In genomic region chr11:63135622-63136021, GRCm38 (mm10) we compare ENCODE assay signal across 8 mouse cellular contexts. TPM values are rescaled to one million over a fixed set of nuclear protein-coding genes. Genes with fewer than 3 reads are reported as not detected.
DNase-seq lines count a peak whose midpoint lies in the region; ATAC-seq and TF ChIP-seq lines count a peak whose summit lies in the region.

No protein-coding gene starts in this region.

- TF ChIP-seq POLR2A in kidney, adult 2 months (IDR thresholded peaks at IDR 0.05; ENCODE audit: low read depth, low read length): no peak

- H3K4me3 ChIP-seq in kidney, adult 2 months (ENCODE audit: insufficient read depth, low read depth, low read length): no peak overlapping the region
- H3K4me3 ChIP-seq in limb, embryonic 11.5 days (ENCODE audit: low read depth, low read length): no peak overlapping the region
- H3K4me3 ChIP-seq in midbrain, embryonic 15.5 days: no peak overlapping the region

- no peaks in the 10 kb centered on the region for H3K9me3 ChIP-seq in limb, embryonic 11.5 days (ENCODE audit: control insufficient read depth, low read length)
- no peaks in the 10 kb centered on the region for H3K9me3 ChIP-seq in midbrain, embryonic 15.5 days

- peak overlapping the region; percentile 59 for H3K27ac ChIP-seq in kidney, adult 2 months (ENCODE audit: insufficient read depth, low read depth, low read length)
- H3K27ac ChIP-seq in limb, embryonic 11.5 days (replicated peaks; ENCODE audit: low read depth, low read length): no peak overlapping the region; the same call in 1 of the 2 replicates
- H3K27ac ChIP-seq in midbrain, embryonic 15.5 days: no peak overlapping the region

- no peak overlapping the region for H3K4me2 ChIP-seq in limb, embryonic 11.5 days (ENCODE audit: low read depth, severe bottlenecking)
- H3K4me2 ChIP-seq in midbrain, embryonic 15.5 days: no peak overlapping the region

- peaks cover 4% of the 10 kb centered on the region; the same call in 1 of the 2 replicates for H3K4me1 ChIP-seq in kidney, adult 2 months (ENCODE audit: control insufficient read depth, insufficient read depth, low read length)
- H3K4me1 ChIP-seq in limb, embryonic 11.5 days (ENCODE audit: control insufficient read depth, insufficient read depth, low read length): peaks cover 26% of the 10 kb centered on the region
- peaks cover 27% of the 10 kb centered on the region for H3K4me1 ChIP-seq in midbrain, embryonic 15.5 days

- under 1% methylated on average over 8 of the region's 8 CpGs for WGBS in kidney, adult 2 months
- WGBS in limb, embryonic 11.5 days: 8% methylated on average over 8 of the region's 8 CpGs
- WGBS in midbrain, embryonic 15.5 days: 2% methylated on average over 8 of the region's 8 CpGs

- H3K27me3 ChIP-seq in kidney, adult 2 months (replicated peaks; ENCODE audit: control insufficient read depth, insufficient read depth, low read length): no peaks in the 10 kb centered on the region
- H3K27me3 ChIP-seq in limb, embryonic 11.5 days (ENCODE audit: control insufficient read depth, insufficient read depth, low read length): peaks cover 14% of the 10 kb centered on the region
- H3K27me3 ChIP-seq in midbrain, embryonic 15.5 days (replicated peaks): peaks cover 46% of the 10 kb centered on the region

- peak; percentile 98 for TF ChIP-seq CTCF in kidney, adult 2 months (conservative IDR thresholded peaks at IDR 0.05; ENCODE audit: insufficient read depth, insufficient read length, low read depth, low read length)

- ATAC-seq in CD4-positive, CD25-positive, alpha-beta regulatory T cell, adult 4 months: no peak
- peak; percentile 89 for ATAC-seq in granulocyte monocyte progenitor cell, adult 5-6 weeks (replicated peaks; ENCODE audit: poor library complexity, severe bottlenecking)
- peak; percentile 67; the same call in 1 of the 2 replicates for ATAC-seq in limb, embryonic 11.5 days (ENCODE audit: insufficient number of reproducible peaks, low FRiP score, low TSS enrichment, low read depth)
- ATAC-seq in midbrain, embryonic 15.5 days (replicated peaks): peak; percentile 71

- no peaks in the 10 kb centered on the region for H3K36me3 ChIP-seq in kidney, adult 2 months (ENCODE audit: control insufficient read depth, insufficient read depth, low read length)
- no peaks in the 10 kb centered on the region for H3K36me3 ChIP-seq in limb, embryonic 11.5 days (ENCODE audit: control insufficient read depth, insufficient read depth, low read length)
- H3K36me3 ChIP-seq in midbrain, embryonic 15.5 days (replicated peaks): no peaks in the 10 kb centered on the region

- H3K9ac ChIP-seq in limb, embryonic 11.5 days (ENCODE audit: low read length): no peak overlapping the region
- no peak overlapping the region for H3K9ac ChIP-seq in midbrain, embryonic 15.5 days

- DNase-seq in CD4-positive, CD25-positive, alpha-beta regulatory T cell, adult 2 months (ENCODE audit: low read depth, low spot score): peak; percentile 71
- DNase-seq in embryo, embryonic 9.5 days (ENCODE audit: extremely low spot score): peak; percentile 91
- peak; percentile 90 for DNase-seq in kidney, adult 2 months
- DNase-seq in limb, embryonic 11.5 days (ENCODE audit: low spot score): peak; percentile 98
- DNase-seq in spleen, adult 18-20 months: peak; percentile 60 to 82

RNA-seq across cellular contexts. Expression of gene Pmp22, which starts 6.8 kb away (rescaled TPM):
- not detected for polyA plus RNA-seq in CD4-positive, CD25-positive, alpha-beta regulatory T cell, adult 4 months (2017; shearing (Covaris generic))
- total RNA-seq in granulocyte monocyte progenitor cell, adult 5-6 weeks (2014; fragmentation: Nextera tagmentation): not detected in 2 replicates
- not detected in 2 replicates for total RNA-seq in granulocyte monocyte progenitor cell, adult 5-6 weeks (2017)
- polyA plus RNA-seq in kidney, adult 2 months (2012; rRNA removed): 31.1 and 32.5 TPM in 2 replicates
- polyA plus RNA-seq in limb, embryonic 11.5 days (2014; fragmentation: Nextera tagmentation; extraction: Ambion mirVana): 43.7 and 51.0 TPM in 2 replicates
- 24.3 and 33.7 TPM in 2 replicates for polyA plus RNA-seq in midbrain, embryonic 15.5 days (2015; fragmentation: Nextera tagmentation; extraction: Ambion mirVana)

Comparison
In these comparisons a context has a peak if more than half of its experiments do, and no peak if none do; other contexts are left out.
1. RNA of gene Pmp22, which starts 6.8 kb away (polyA plus RNA-seq): 43.7 to 51.0 TPM in limb, embryonic 11.5 days, 31.1 to 32.5 TPM in kidney, adult 2 months and 24.3 to 33.7 TPM in midbrain, embryonic 15.5 days; not detected in CD4-positive, CD25-positive, alpha-beta regulatory T cell, adult 4 months; every median in the first group is over 10 times any median in the second.
2. Peak in every context shown above with its lines, with median percentiles within 50 percentile points of each other: DNase-seq.